9 mouse cellular contexts compared by ENCODE assay signal in the genomic region with DNA sequence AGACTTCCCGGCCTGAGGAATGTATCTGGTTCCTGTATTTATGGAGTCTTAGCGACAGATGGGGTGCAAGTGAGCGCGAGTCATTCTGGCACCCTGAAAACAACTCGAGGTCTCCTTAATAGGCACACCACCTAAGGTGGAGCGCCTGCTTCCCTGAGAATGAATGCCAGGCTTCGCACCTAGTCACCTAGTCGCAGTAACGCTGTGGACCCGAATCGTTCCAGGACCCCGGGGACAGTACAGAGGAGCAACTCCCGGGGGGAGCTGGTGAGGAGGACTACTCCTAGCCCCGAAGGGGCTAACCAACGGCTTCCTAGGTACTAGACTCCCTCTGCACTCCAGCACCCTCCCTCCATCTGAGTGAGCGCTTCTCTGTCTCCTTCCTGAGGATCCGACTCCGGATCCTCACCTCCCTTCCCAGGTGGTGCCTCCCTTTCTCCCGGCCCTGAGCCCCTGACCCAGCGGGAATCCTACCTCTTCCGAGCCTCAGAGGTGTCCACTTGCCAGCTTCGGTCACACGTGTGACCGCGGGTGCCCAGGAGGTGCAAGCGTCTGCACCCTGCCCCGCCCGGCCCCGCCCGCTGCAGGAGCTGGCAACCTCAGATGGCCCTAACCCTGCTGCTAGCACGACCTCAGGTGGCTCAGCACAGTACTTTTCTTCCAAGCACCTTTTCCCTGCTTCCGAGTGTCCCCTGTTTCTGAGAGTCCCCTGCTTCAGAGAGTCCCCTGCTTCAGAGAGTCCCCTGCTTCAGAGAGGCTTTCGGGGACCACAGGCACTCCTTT. TPM values are rescaled to one million over a fixed set of nuclear protein-coding genes. Genes with fewer than 3 reads are reported as not detected.
DNase-seq lines count a peak whose midpoint lies in the region; ATAC-seq and TF ChIP-seq lines count a peak whose summit lies in the region.
"Had no signal": no experiment of that assay in that cellular context is flagged by ENCODE, and none has a peak within 500 bp of the region (broad histone marks: within the 10 kb centered on the region; RNA-seq: fewer than 3 reads in every experiment).

A gene (minus strand): TSS at position 771 of the 783 bp plus-strand sequence.

- no peak for ATAC-seq in lung, postnatal 0 days
- no peak for ATAC-seq in forebrain, embryonic 14.5 days
- ATAC-seq in stomach, embryonic 14.5 days (ENCODE audit: insufficient number of reproducible peaks, insufficient read depth, low FRiP score, low read depth): 0 out of 2 replicates have a peak, but pooled peaks have one; percentile 56

- no peak for TF ChIP-seq EP300 in lung, postnatal 0 days (IDR thresholded peaks at IDR 0.05)

- 4% methylated on average over 33 of the region's 33 CpGs for WGBS in lung, postnatal 0 days
- 6% methylated on average over 33 of the region's 33 CpGs for WGBS in forebrain, embryonic 14.5 days
- 4% methylated on average over 33 of the region's 33 CpGs for WGBS in stomach, embryonic 14.5 days

- 0 out of 2 replicates have a peak, but pooled peaks cover 6% of the 10 kb centered on the region for H3K27me3 ChIP-seq in lung, postnatal 0 days (replicated peaks; ENCODE audit: insufficient read depth, low read length)
- peaks cover 18% of the 10 kb centered on the region for H3K27me3 ChIP-seq in forebrain, embryonic 14.5 days (replicated peaks; ENCODE audit: control insufficient read depth, insufficient read depth, low read length)
- 0 out of 2 replicates have a peak, but pooled peaks cover 8% of the 10 kb centered on the region for H3K27me3 ChIP-seq in stomach, embryonic 14.5 days (ENCODE audit: control insufficient read depth, insufficient read depth, low read length)

- no peak within 1 kb of the TSS for H3K27ac ChIP-seq in lung, postnatal 0 days (ENCODE audit: low read length)
- no peak within 1 kb of the TSS for H3K27ac ChIP-seq in forebrain, embryonic 14.5 days (ENCODE audit: low read depth, low read length)
- H3K27ac ChIP-seq in stomach, embryonic 14.5 days (ENCODE audit: low read length): no peak within 1 kb of the TSS
- H3K27ac ChIP-seq: liver, embryonic 13.5 days had no signal

- no peak within 1 kb of the TSS for H3K9ac ChIP-seq in lung, postnatal 0 days (replicated peaks; ENCODE audit: low read depth)
- H3K9ac ChIP-seq in forebrain, embryonic 14.5 days (ENCODE audit: low read length): peak within 1 kb of the TSS; percentile 17; the same call in 1 of the 2 replicates
- H3K9ac ChIP-seq in stomach, embryonic 14.5 days (replicated peaks; ENCODE audit: low read depth, low read length): no peak within 1 kb of the TSS; the same call in 1 of the 2 replicates
- H3K9ac ChIP-seq: liver, embryonic 13.5 days had no signal

- H3K36me3 ChIP-seq in lung, postnatal 0 days (ENCODE audit: insufficient read depth, low read length): no peaks in the 10 kb centered on the region
- H3K36me3 ChIP-seq in forebrain, embryonic 14.5 days (ENCODE audit: control insufficient read depth, insufficient read depth, low read length): no peaks in the 10 kb centered on the region
- H3K36me3 ChIP-seq in stomach, embryonic 14.5 days (ENCODE audit: control insufficient read depth, insufficient read depth, low read length): no peaks in the 10 kb centered on the region
- H3K36me3 ChIP-seq: liver, embryonic 13.5 days had no signal

- no peaks in the 10 kb centered on the region for H3K9me3 ChIP-seq in lung, postnatal 0 days (ENCODE audit: low read length)
- no peaks in the 10 kb centered on the region for H3K9me3 ChIP-seq in forebrain, embryonic 14.5 days (replicated peaks; ENCODE audit: control insufficient read depth, low read length)
- H3K9me3 ChIP-seq in stomach, embryonic 14.5 days (ENCODE audit: control insufficient read depth, low read depth, low read length): no peaks in the 10 kb centered on the region
- H3K9me3 ChIP-seq: liver, embryonic 13.5 days had no signal

- no peaks in the 10 kb centered on the region for H3K4me1 ChIP-seq in lung, postnatal 0 days (ENCODE audit: insufficient read depth, low read depth, low read length)
- H3K4me1 ChIP-seq in forebrain, embryonic 14.5 days (ENCODE audit: control insufficient read depth, insufficient read depth, low read length): peaks cover 7% of the 10 kb centered on the region; the same call in 1 of the 2 replicates
- no peaks in the 10 kb centered on the region for H3K4me1 ChIP-seq in stomach, embryonic 14.5 days (ENCODE audit: control insufficient read depth, insufficient read depth, low read length)
- H3K4me1 ChIP-seq: liver, embryonic 13.5 days had no signal

- no peak for DNase-seq in lung, postnatal 0 days (ENCODE audit: low spot score)
- no peak for DNase-seq in lung, postnatal 25 days (ENCODE audit: low spot score)
- DNase-seq in forebrain, embryonic 14.5 days (ENCODE audit: low spot score): no peak
- DNase-seq in kidney, postnatal 14 days: peak; percentile 39
- DNase-seq in right cerebral cortex, postnatal 10 days (ENCODE audit: low spot score in 2 of 2): no peak
- no peak for DNase-seq in Muller cell, postnatal 12 days (ENCODE audit: inconsistent ontology term)
- no peak for DNase-seq in cerebellum, adult 11-12 months
- DNase-seq: liver, embryonic 13.5 days had no signal

- TF ChIP-seq CTCF in lung, postnatal 0 days (IDR thresholded peaks at IDR 0.05): no peak

- no peak within 1 kb of the TSS for H3K4me3 ChIP-seq in lung, postnatal 0 days (ENCODE audit: low read depth, low read length)
- H3K4me3 ChIP-seq in forebrain, embryonic 14.5 days (ENCODE audit: low read depth, low read length): no peak within 1 kb of the TSS
- H3K4me3 ChIP-seq in stomach, embryonic 14.5 days (ENCODE audit: low read depth, low read length): peak within 1 kb of the TSS; percentile 21
- H3K4me3 ChIP-seq: liver, embryonic 13.5 days had no signal

- peak within 1 kb of the TSS; percentile 37; the same call in 1 of the 2 replicates for H3K4me2 ChIP-seq in lung, postnatal 0 days (replicated peaks; ENCODE audit: low read depth, low read length)
- peak within 1 kb of the TSS; percentile 31; the same call in 1 of the 2 replicates for H3K4me2 ChIP-seq in forebrain, embryonic 14.5 days (ENCODE audit: low read length)
- H3K4me2 ChIP-seq in stomach, embryonic 14.5 days (replicated peaks; ENCODE audit: low read depth, low read length): peak within 1 kb of the TSS; percentile 40
- H3K4me2 ChIP-seq: liver, embryonic 13.5 days had no signal

RNA-seq across cellular contexts. Expression of the gene that starts here (rescaled TPM):
- polyA plus RNA-seq in lung, postnatal 0 days (2015; fragmentation: Nextera tagmentation; extraction: Ambion mirVana): 0.20 TPM in 1 of 2 replicates, not detected in the other
- not detected in 2 replicates for polyA plus RNA-seq in forebrain, embryonic 14.5 days (2014; fragmentation: Nextera tagmentation; extraction: Ambion mirVana)
- polyA plus RNA-seq in stomach, embryonic 14.5 days (2014; fragmentation: Nextera tagmentation; extraction: Ambion mirVana): 10.3 and 16.0 TPM in 2 replicates
- polyA plus RNA-seq: liver, embryonic 13.5 days had no signal
